Mouse (Mus musculus): ENCODE measurements around the gene Gm49601.

DNA sequence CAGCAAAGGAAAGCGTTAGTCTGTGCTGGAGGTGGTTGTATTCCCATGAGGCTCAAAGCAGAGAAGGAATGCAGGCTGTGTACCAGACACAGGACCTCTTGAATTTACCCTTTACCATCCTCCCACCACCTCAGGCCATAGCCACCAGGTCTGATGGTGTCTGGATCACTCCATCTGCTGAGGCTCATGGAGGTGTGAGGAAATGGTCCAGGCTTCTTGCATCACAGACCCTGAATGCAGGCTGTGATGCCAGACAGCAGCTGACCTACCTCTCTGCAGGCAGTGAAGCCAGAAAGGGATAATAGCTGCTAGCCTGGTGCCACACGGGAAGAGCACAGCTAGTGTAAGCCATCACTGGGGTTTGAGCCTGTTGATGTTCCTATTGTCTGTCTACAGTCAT, 12.2 kb upstream of the Gm49601 start:
- TF ChIP-seq MYC (IDR thresholded peaks at IDR 0.05; ENCODE audit: low read depth, low read length): no peak
- TF ChIP-seq MAX (IDR thresholded peaks at IDR 0.05; ENCODE audit: low read length): no peak
- no peak for TF ChIP-seq ZNF384 (IDR thresholded peaks at IDR 0.05; ENCODE audit: low read depth, low read length)
- TF ChIP-seq ZMIZ1 (IDR thresholded peaks at IDR 0.05; ENCODE audit: low read depth, low read length): no peak
- TF ChIP-seq RAD21 (IDR thresholded peaks at IDR 0.05; ENCODE audit: low read depth, low read length): no peak
- TF ChIP-seq MAZ (IDR thresholded peaks at IDR 0.05; ENCODE audit: low read depth, low read length): no peak
- TF ChIP-seq CHD2 (IDR thresholded peaks at IDR 0.05; ENCODE audit: low read length): no peak
- no peak for TF ChIP-seq POLR2A (IDR thresholded peaks at IDR 0.05; ENCODE audit: low read depth, low read length)
- TF ChIP-seq POLR2AphosphoS2 (IDR thresholded peaks at IDR 0.05; ENCODE audit: low read depth, low read length): no peak
- TF ChIP-seq CTCF (conservative IDR thresholded peaks at IDR 0.05 in 1 of 2, IDR thresholded peaks at IDR 0.05 in 1 of 2; ENCODE audit: low read depth in 2 of 2, low read length in 2 of 2): no peak
- no peak for TF ChIP-seq GABPA (IDR thresholded peaks at IDR 0.05; ENCODE audit: insufficient replicate concordance, low read depth, low read length)
- no peak for TF ChIP-seq ELF1 (IDR thresholded peaks at IDR 0.05; ENCODE audit: low read depth, low read length)
- no peak for TF ChIP-seq E2F4 (IDR thresholded peaks at IDR 0.05; ENCODE audit: insufficient replicate concordance, low read depth, low read length)
- TF ChIP-seq ZC3H11A (IDR thresholded peaks at IDR 0.05; ENCODE audit: low read depth, low read length): no peak

All from CH12.LX (cell line).